Mouse (Mus musculus) heart, embryonic 11.5 days (tissue): ENCODE measurements around the gene Mmp23. TPM values are rescaled to one million over a fixed set of nuclear protein-coding genes. Genes with fewer than 3 reads are reported as not detected.
A peak's percentile ranks its signal among the peaks of the same experiment; 100 is the strongest.

ENCODE experiments used
- ATAC-seq: fragments of 200-750 bp; cut with Nextera tagmentation; replicated peaks from 2 replicates; pipeline ENCODE4 v1.8.0; 2017; ENCODE audit warnings: moderate library complexity; ENCODE audit not compliant: insufficient number of reproducible peaks, low FRiP score, low TSS enrichment
- H3K27ac ChIP-seq: fragments of 300-500 bp; sonication (generic); 2 replicates; pipeline ENCODE4 v1.5.1; 2014; ENCODE audit warnings: mild to moderate bottlenecking, low read depth, low read length
- H3K27me3 ChIP-seq: fragments of 300-500 bp; sonication (generic); 2 replicates; pipeline ENCODE4 v1.6.1; 2014; ENCODE audit warnings: mild to moderate bottlenecking, low read length, mixed read lengths; ENCODE audit not compliant: control insufficient read depth, insufficient read depth
- H3K36me3 ChIP-seq: fragments of 300-500 bp; sonication (generic); 2 replicates; pipeline ENCODE4 v1.6.1; 2014; ENCODE audit warnings: mild to moderate bottlenecking, low read length, moderate library complexity, mixed read lengths; ENCODE audit not compliant: control insufficient read depth, insufficient read depth
- H3K4me1 ChIP-seq: fragments of 300-500 bp; sonication (generic); 2 replicates; pipeline ENCODE4 v1.6.1; 2014; ENCODE audit warnings: low read length; ENCODE audit not compliant: control insufficient read depth, insufficient read depth
- H3K4me2 ChIP-seq: fragments of 300-500 bp; sonication (generic); 2 replicates; pipeline ENCODE4 v1.6.1; 2014; ENCODE audit warnings: mild to moderate bottlenecking, moderate library complexity
- H3K4me3 ChIP-seq: fragments of 300-500 bp; sonication (generic); 2 replicates; pipeline ENCODE4 v1.5.1; 2014; ENCODE audit warnings: low read depth, low read length
- H3K9ac ChIP-seq: fragments of 300-500 bp; sonication (generic); 2 replicates; pipeline ENCODE4 v1.6.1; 2014; ENCODE audit warnings: mild to moderate bottlenecking, low read depth, low read length, moderate library complexity
- H3K9me3 ChIP-seq: fragments of 300-500 bp; sonication (generic); replicated peaks from 2 replicates; pipeline ENCODE4 v1.6.1; 2016; ENCODE audit warnings: low read length; ENCODE audit not compliant: control insufficient read depth
- WGBS: fragments of 180-500 bp; shearing (Covaris S2); extraction: QIAGEN DNeasy Blood & Tissue Kit; methylation state at CpG from one replicate; pipeline ENCODE4 v1.1.7; 2014; ENCODE audit not compliant: insufficient replicate concordance; 5-methylcytosine and 5-hydroxymethylcytosine counted together
- polyA plus RNA-seq: library from polyadenylated mRNA; unstranded; fragments of >200 nt; fragmentation: Nextera tagmentation; extraction: Ambion mirVana; gene quantifications from 2 replicates; pipeline ENCODE4 v1.2.1, GENCODE M21; 2014

The Mmp23 gene
- polyA plus RNA-seq, 1 experiment from 2014 or later = 53.5 TPM

DNA sequence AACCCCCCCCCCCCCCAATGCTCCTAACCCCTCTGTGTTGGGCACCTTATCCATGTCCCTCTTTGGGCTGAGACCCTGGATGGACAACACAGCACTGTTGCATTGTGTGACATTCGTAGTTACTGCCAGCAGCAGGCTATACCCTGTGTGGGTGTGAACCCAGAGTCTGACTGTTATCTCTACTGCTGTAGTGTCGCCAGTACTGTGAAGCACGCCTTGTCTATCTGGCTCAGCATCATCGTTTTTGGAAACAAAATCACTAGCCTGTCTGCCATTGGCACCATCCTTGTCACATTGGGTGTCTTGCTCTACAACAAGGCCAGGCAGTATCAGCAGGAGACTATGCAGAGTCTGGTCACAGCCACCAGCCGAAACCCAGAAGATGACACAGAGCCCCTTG, 34.9 kb downstream of the Mmp23 start:
- H3K9me3 ChIP-seq = no peaks in the 10 kb centered on the region
- ATAC-seq = no peak
- H3K9ac ChIP-seq = no peak overlapping the region
- no peak overlapping the region for H3K27ac ChIP-seq
- H3K4me3 ChIP-seq = no peak overlapping the region
- H3K36me3 ChIP-seq = peaks cover 15% of the 10 kb centered on the region
- no peak overlapping the region for H3K4me2 ChIP-seq
- H3K4me1 ChIP-seq = no peaks in the 10 kb centered on the region
- 86% methylated on average over 5 of the region's 5 CpGs for WGBS
- H3K27me3 ChIP-seq = no peaks in the 10 kb centered on the region

GRCm38 (mm10) chr4:155613264-155613663, 39.9 kb downstream of the Mmp23 start:
- Histone ChIP-seq H3K9me3 (no peaks in the 10 kb centered on the region), H3K4me1 (no peaks in the 10 kb centered on the region), H3K4me2 (no peak overlapping the region), H3K4me3 (no peak overlapping the region), H3K36me3 (peaks cover 31% of the 10 kb centered on the region), H3K9ac (no peak overlapping the region), H3K27ac (no peak overlapping the region), H3K27me3 (no peaks in the 10 kb centered on the region)
- 92% methylated on average over 3 of the region's 3 CpGs for WGBS
- ATAC-seq = no peak

DNA sequence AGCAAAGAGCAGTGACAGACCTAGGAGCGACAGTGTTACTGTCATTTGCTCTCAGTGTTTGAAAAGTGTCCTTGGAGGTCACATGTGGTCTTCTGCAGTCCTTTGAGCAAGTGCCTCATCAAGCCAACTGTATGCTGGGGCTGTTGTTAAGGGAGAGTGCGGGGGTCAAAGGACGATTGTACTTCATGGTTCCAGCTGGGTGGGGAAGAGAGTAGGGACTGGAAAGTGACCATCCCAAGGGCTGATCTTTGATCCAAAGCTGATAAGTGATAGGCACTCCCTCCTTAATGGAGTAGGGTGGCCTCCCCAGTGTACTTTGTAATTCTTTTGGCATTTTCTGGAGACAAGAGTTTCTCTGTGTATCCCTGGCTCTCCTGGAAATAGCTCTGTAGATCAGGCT, 41.3 kb downstream of the Mmp23 start:
- no peaks in the 10 kb centered on the region for H3K9me3 ChIP-seq
- H3K4me2 ChIP-seq = no peak overlapping the region
- WGBS = 80% methylated on average over 3 of the region's 3 CpGs
- no peak for ATAC-seq
- no peaks in the 10 kb centered on the region for H3K4me1 ChIP-seq
- H3K4me3 ChIP-seq = no peak overlapping the region
- H3K27ac ChIP-seq = no peak overlapping the region
- H3K9ac ChIP-seq = no peak overlapping the region
- peaks cover 31% of the 10 kb centered on the region for H3K36me3 ChIP-seq
- no peaks in the 10 kb centered on the region for H3K27me3 ChIP-seq

DNA sequence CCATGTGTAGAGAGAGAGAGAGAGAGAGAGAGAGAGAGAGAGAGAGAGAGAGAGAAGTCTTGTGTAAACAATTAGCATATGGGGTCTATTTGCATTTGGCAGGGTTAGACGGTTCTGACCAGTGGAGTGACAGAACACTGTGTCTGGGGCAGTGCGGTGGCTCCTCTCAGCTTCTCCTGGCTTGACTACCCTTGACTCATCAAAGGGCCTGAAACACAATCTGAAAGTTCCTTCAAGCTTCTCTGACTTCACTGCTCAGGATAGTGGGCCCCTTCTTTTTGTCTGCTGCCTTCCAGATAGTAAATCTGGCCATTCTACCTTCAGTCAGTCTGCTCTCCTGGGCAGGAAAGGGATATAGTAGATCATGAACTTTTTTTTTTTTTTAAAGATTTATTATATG, 46.4 kb downstream of the Mmp23 start:
- no peak overlapping the region for H3K4me2 ChIP-seq
- peaks cover 6% of the 10 kb centered on the region; the same call in 1 of the 2 replicates for H3K36me3 ChIP-seq
- no peak overlapping the region for H3K4me3 ChIP-seq
- WGBS = 92% methylated on average over 2 of the region's 2 CpGs
- no peaks in the 10 kb centered on the region for H3K27me3 ChIP-seq
- no peaks in the 10 kb centered on the region for H3K9me3 ChIP-seq
- ATAC-seq = no peak
- peaks cover 7% of the 10 kb centered on the region for H3K4me1 ChIP-seq
- H3K9ac ChIP-seq = no peak overlapping the region
- H3K27ac ChIP-seq = no peak overlapping the region

DNA sequence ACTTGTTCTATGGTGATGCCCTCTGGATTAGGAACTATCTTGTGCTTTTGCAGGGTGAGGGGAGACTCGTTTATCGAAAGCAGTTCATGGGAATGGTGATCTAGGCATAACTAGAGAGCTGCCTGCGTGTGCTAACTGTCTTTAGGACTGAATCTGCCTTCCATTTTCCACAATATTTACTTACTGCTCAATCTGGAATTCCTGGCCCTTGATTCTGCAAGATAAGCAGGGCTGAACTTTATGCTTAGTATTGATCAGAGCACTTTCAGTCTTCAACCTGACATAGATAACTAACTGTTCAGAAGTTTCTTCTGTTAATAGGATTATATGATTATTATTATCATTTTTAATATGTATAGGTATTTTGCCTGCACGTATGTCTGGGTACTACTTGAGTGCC, 48.1 kb downstream of the Mmp23 start:
- H3K36me3 ChIP-seq = peaks cover 5% of the 10 kb centered on the region; the same call in 1 of the 2 replicates
- WGBS = 92% methylated on average over 4 of the region's 4 CpGs

DNA sequence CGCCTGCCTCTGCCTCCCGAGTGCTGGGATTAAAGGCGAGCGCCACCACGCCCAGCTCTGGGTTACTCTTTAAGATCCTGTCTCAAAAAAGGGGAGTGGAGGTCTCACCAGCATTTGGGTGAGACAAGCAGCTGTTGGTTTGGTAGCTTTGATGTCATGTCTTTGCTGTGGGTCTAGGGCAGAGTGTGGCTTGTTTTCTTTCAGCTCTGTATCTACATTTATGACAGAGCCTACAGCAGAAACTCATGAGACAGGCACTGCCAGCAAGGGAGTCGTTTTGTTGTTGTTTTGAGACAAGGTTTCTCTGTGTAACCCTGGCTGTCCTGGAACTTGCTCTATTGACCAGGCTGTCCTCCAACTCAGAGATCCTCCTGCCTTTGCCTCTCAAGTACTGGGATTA, 49.4 kb downstream of the Mmp23 start:
- H3K4me3 ChIP-seq = no peak overlapping the region
- H3K27ac ChIP-seq = no peak overlapping the region
- H3K4me2 ChIP-seq = no peak overlapping the region
- no peaks in the 10 kb centered on the region for H3K9me3 ChIP-seq
- peaks cover 7% of the 10 kb centered on the region for H3K4me1 ChIP-seq
- no peaks in the 10 kb centered on the region for H3K27me3 ChIP-seq
- no peak for ATAC-seq
- WGBS = 94% methylated on average over 6 of the region's 6 CpGs
- no peak overlapping the region for H3K9ac ChIP-seq
- H3K36me3 ChIP-seq = no peaks in the 10 kb centered on the region

More for the DNA sequence above, 48.1 kb downstream of the Mmp23 start:
- Histone ChIP-seq H3K4me3 (no peak overlapping the region), H3K9me3 (no peaks in the 10 kb centered on the region), H3K9ac (no peak overlapping the region), H3K4me2 (no peak overlapping the region), H3K4me1 (peaks cover 7% of the 10 kb centered on the region), H3K27ac (no peak overlapping the region), H3K27me3 (no peaks in the 10 kb centered on the region)
- ATAC-seq = no peak

GRCm38 (mm10) chr4:155602753-155603152, 50.4 kb downstream of the Mmp23 start:
- Histone ChIP-seq H3K4me2 (peak overlapping the region; percentile 92), H3K4me1 (peaks cover 7% of the 10 kb centered on the region), H3K27ac (no peak overlapping the region), H3K36me3 (no peaks in the 10 kb centered on the region), H3K27me3 (no peaks in the 10 kb centered on the region), H3K9me3 (no peaks in the 10 kb centered on the region), H3K4me3 (peak overlapping the region; percentile 85; the same call in 1 of the 2 replicates), H3K9ac (no peak overlapping the region)
- ATAC-seq = no peak
- 79% methylated on average over 1 of the region's 1 CpGs for WGBS

- no peaks in the 10 kb centered on the region for H3K9me3 ChIP-seq
- peak overlapping the region; percentile 85 for H3K4me3 ChIP-seq
- peaks cover 7% of the 10 kb centered on the region for H3K4me1 ChIP-seq
- no peaks in the 10 kb centered on the region for H3K36me3 ChIP-seq
- H3K27ac ChIP-seq = peak overlapping the region; percentile 99
- no peaks in the 10 kb centered on the region for H3K27me3 ChIP-seq
- H3K4me2 ChIP-seq = peak overlapping the region; percentile 92
- WGBS = 4% methylated on average over 31 of the region's 31 CpGs
- ATAC-seq = no peak
- peak overlapping the region; percentile 97 for H3K9ac ChIP-seq
Measured at GRCm38 (mm10) chr4:155601997-155602456, 51.2 kb downstream of the Mmp23 start.
